Mouse (Mus musculus) heart, embryonic 16.5 days (tissue): Measurements from ENCODE around the gene Cyp2g1. TPM values are rescaled to one million over a fixed set of nuclear protein-coding genes. Genes with fewer than 3 reads are reported as not detected.
"Not testable (repeated sequence)": the region's sequence is repeated elsewhere in the genome, so short reads cannot be mapped to it uniquely, and the experiment has no call there.

Experiments
- ATAC-seq: fragments of 200-750 bp; cut with Nextera tagmentation; replicated peaks from 2 replicates; pipeline ENCODE4 v1.8.0; 2017; ENCODE audit warnings: moderate number of reproducible peaks; ENCODE audit not compliant: insufficient read depth, low FRiP score; ENCODE audit errors: extremely low read depth
- H3K27ac ChIP-seq: fragments of 300-500 bp; sonication (generic); 2 replicates; pipeline ENCODE4 v1.5.1; 2014; ENCODE audit warnings: mild to moderate bottlenecking, low read length, control low read depth, moderate library complexity
- H3K27me3 ChIP-seq: fragments of 300-500 bp; sonication (generic); 2 replicates; pipeline ENCODE4 v1.6.1; 2014; ENCODE audit warnings: low read length, mixed read lengths; ENCODE audit not compliant: control insufficient read depth, insufficient read depth
- H3K36me3 ChIP-seq: fragments of 300-500 bp; sonication (generic); 2 replicates; pipeline ENCODE4 v1.6.1; 2014; ENCODE audit not compliant: control insufficient read depth, insufficient read depth
- H3K4me1 ChIP-seq: fragments of 300-500 bp; sonication (generic); 2 replicates; pipeline ENCODE4 v1.6.1; 2014; ENCODE audit warnings: low read length, mixed read lengths; ENCODE audit not compliant: control insufficient read depth, insufficient read depth
- H3K4me2 ChIP-seq: fragments of 300-500 bp; sonication (generic); 2 replicates; pipeline ENCODE4 v1.6.1; 2014; ENCODE audit warnings: low read depth, mild to moderate bottlenecking, control low read depth, low read length
- H3K4me3 ChIP-seq: fragments of 300-500 bp; sonication (generic); 2 replicates; pipeline ENCODE4 v1.5.1; 2014; ENCODE audit warnings: mild to moderate bottlenecking, control low read depth, low read length
- H3K9ac ChIP-seq: fragments of 300-500 bp; sonication (generic); 2 replicates; pipeline ENCODE4 v1.6.1; 2014; ENCODE audit warnings: low read length, control low read depth
- H3K9me3 ChIP-seq: fragments of 300-500 bp; sonication (generic); replicated peaks from 2 replicates; pipeline ENCODE4 v1.6.1; 2016; ENCODE audit warnings: low read length; ENCODE audit not compliant: control insufficient read depth
- WGBS: fragments of 180-500 bp; shearing (Covaris S2); extraction: QIAGEN DNeasy Blood & Tissue Kit; methylation state at CpG from one replicate; pipeline ENCODE4 v1.1.7; 2014; 5-methylcytosine and 5-hydroxymethylcytosine counted together
- polyA plus RNA-seq: library from polyadenylated mRNA; unstranded; fragments of >200 nt; fragmentation: Nextera tagmentation; extraction: Ambion mirVana; gene quantifications from 2 replicates; pipeline ENCODE4 v1.2.1, GENCODE M21; 2015

The Cyp2g1 gene
- polyA plus RNA-seq, 1 experiment from 2014 or later: 0.18 TPM

DNA sequence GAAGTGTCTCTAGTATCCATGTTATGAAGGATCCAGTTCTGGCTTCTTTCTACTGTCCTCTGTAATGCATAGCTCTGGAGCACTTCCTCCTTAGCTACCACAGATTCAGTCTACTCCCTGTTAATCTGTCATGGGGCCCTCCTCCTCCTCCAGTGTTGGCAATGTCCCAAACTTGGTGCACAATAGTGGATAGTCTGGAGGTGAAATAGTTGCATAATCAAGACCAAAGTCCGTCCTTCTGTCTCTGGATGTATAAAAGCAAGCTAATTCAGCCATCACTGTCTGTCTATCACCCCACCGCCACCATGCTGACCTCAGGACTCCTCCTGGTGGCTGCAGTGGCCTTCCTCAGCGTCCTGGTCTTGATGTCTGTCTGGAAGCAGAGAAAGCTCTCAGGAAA, 26.4 kb downstream of the Cyp2g1 start, which contains the start of gene Cyp2a5:
Cyp2a5 (plus strand) TSS at position 247 of the 400 bp plus-strand sequence.
- not testable (repeated sequence) for H3K4me2 ChIP-seq, H3K27ac ChIP-seq, ATAC-seq, H3K4me1 ChIP-seq, H3K36me3 ChIP-seq, H3K9ac ChIP-seq, H3K27me3 ChIP-seq, H3K9me3 ChIP-seq, H3K4me3 ChIP-seq
- 55% methylated on average over 3 of the region's 3 CpGs for WGBS

DNA sequence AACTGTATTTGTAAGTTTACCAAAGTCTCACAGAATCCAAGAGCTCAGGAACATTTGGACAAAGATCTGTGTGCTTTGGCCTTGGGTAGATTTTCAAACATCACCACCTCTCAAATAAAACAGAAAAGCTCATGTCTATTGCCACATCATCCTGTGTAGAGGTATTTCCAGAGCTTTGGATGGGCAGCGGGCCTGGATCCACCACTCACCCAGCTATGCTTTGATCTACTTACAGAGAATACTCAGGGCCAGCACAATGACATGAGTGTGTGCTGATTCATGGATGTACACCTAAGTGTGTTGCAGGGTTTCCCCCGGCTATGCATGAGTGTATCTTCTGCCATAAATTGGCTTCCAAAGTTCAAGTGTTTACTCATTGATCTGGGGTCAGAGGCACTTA, 34.7 kb downstream of the Cyp2g1 start:
- not testable (repeated sequence) for H3K4me3 ChIP-seq, H3K9me3 ChIP-seq, H3K4me2 ChIP-seq, ATAC-seq, H3K27me3 ChIP-seq, H3K4me1 ChIP-seq, H3K36me3 ChIP-seq, H3K9ac ChIP-seq, H3K27ac ChIP-seq
- 77% methylated on average over 2 of the region's 2 CpGs for WGBS

DNA sequence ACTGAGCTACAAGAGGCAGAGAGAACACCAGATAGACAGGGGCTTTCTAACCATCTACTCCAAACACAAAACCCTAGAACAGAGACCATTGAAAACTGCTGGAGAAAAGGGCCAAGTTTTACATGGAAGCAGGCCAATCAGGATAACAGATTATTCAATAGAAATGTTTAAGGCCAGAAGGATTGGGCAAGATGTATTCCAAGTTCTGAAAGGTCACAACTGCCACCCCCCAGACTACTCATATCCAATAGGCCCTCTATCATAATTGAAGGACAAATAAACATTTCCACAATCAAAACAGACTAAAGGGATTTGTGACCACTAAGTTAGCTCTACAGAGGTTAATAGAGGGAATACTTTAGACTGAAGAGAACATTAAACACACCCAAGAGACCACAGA, 41.4 kb downstream of the Cyp2g1 start:
- H3K9ac ChIP-seq, H3K27ac ChIP-seq, H3K4me2 ChIP-seq, H3K4me1 ChIP-seq, H3K4me3 ChIP-seq, H3K36me3 ChIP-seq, H3K9me3 ChIP-seq, ATAC-seq, H3K27me3 ChIP-seq: not testable (repeated sequence)

Other genes with a start within 250 kb of the Cyp2g1 start
- gene Vmn1r185, start 190.4 kb upstream of the Cyp2g1 start, polyA plus RNA-seq: not detected in 2 replicates
- gene Cyp2b23, start 122.5 kb upstream of the Cyp2g1 start, polyA plus RNA-seq: not detected in 2 replicates
- not detected in 2 replicates for gene Cyp2b19, start 51.8 kb upstream of the Cyp2g1 start, polyA plus RNA-seq
- 0.13 TPM in 1 of 2 replicates, not detected in the other for gene Cyp2a5, start 26.4 kb downstream of the Cyp2g1 start, polyA plus RNA-seq
- not detected in 2 replicates for gene Cyp2a22, start 130.5 kb downstream of the Cyp2g1 start, polyA plus RNA-seq
- gene Cyp2a12, start 220.2 kb downstream of the Cyp2g1 start, polyA plus RNA-seq: not detected in 2 replicates